Mouse (Mus musculus) thymus, postnatal 0 days (tissue): ENCODE data around the gene Itih3. TPM values are rescaled to one million over a fixed set of nuclear protein-coding genes. Genes with fewer than 3 reads are reported as not detected.

Experiments
- DNase-seq: peaks from one replicate; pipeline ENCODE4 v3.0.0-alpha.2; 2015; ENCODE audit warnings: low spot score
- polyA plus RNA-seq: library from polyadenylated mRNA; unstranded; fragments of >200 nt; fragmentation: Nextera tagmentation; extraction: Ambion mirVana; gene quantifications from 2 replicates; pipeline ENCODE4 v1.2.1, GENCODE M21; 2015

Itih3 gene
- polyA plus RNA-seq, 1 experiment from 2014 or later: 0.16 TPM

GRCm38 (mm10) chr14:30862368-30862767, 61.2 kb downstream of the Itih3 start:
- no peak for DNase-seq

GRCm38 (mm10) chr14:30861421-30862125, 62.0 kb downstream of the Itih3 start:
- DNase-seq: no peak

Other genes with a start within 250 kb of the Itih3 start
- gene Sfmbt1, start 208.9 kb downstream of the Itih3 start, polyA plus RNA-seq: 18.0 and 18.4 TPM in 2 replicates
- gene Tmem110, start 98.2 kb downstream of the Itih3 start, polyA plus RNA-seq: 18.3 and 19.9 TPM in 2 replicates
- 1.8 and 1.9 TPM in 2 replicates for gene Mustn1, start 44.6 kb downstream of the Itih3 start, polyA plus RNA-seq
- 0.09 and 0.64 TPM in 2 replicates for gene Itih4, start 37.3 kb downstream of the Itih3 start, polyA plus RNA-seq
- gene Itih1, start 19.5 kb upstream of the Itih3 start, polyA plus RNA-seq: 0.04 TPM in 1 of 2 replicates, not detected in the other
- 5.6 and 6.1 TPM in 2 replicates for gene Nek4, start 27.6 kb upstream of the Itih3 start, polyA plus RNA-seq
- gene Glt8d1, start 77.6 kb upstream of the Itih3 start, polyA plus RNA-seq: 19.2 and 24.7 TPM in 2 replicates
- gene Spcs1, start 77.9 kb upstream of the Itih3 start, polyA plus RNA-seq: 469 and 501 TPM in 2 replicates
- 103 and 128 TPM in 2 replicates for gene Pbrm1, start 95.4 kb upstream of the Itih3 start, polyA plus RNA-seq
- gene Gnl3, start 95.4 kb upstream of the Itih3 start, polyA plus RNA-seq: 141 and 143 TPM in 2 replicates
- gene Smim4, start 205.2 kb upstream of the Itih3 start, polyA plus RNA-seq: 244 and 262 TPM in 2 replicates
- 111 and 116 TPM in 2 replicates for gene Nt5dc2, start 207.3 kb upstream of the Itih3 start, polyA plus RNA-seq
- gene Stab1, start 244.9 kb upstream of the Itih3 start, polyA plus RNA-seq: 8.0 and 8.8 TPM in 2 replicates